Mouse (Mus musculus) urinary bladder, postnatal 4 days (tissue): ENCODE data around the gene Dctn3.

Experiments
- DNase-seq, 2 experiments: peaks; one replicate each; pipeline ENCODE4 v3.0.0; 2021 to 2022; ENCODE audit warnings: low spot score in 2 of 2

The Dctn3 gene

GRCm38 (mm10) chr4:41671963-41672480, 50.9 kb downstream of the Dctn3 start:
- no peak for DNase-seq

DNA sequence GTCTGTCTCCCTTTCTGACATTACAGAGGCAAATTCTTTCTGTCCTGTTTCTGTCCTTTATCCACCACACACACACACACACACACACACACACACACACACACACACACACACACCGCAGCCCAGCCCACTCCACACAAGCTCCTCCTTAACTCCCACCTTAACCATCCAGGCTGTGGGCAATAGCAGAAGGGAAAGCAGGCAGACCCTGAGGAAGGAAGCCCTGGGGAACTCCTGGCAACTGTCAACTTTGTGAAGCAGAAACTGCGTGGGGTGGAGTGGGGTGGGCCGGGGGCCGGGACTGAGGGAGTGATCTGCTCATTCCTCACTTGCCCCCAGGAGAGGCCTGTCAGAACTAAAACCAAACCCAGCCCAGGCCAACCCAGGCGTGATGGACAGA, 51.5 kb downstream of the Dctn3 start:
- no peak for DNase-seq

DNA sequence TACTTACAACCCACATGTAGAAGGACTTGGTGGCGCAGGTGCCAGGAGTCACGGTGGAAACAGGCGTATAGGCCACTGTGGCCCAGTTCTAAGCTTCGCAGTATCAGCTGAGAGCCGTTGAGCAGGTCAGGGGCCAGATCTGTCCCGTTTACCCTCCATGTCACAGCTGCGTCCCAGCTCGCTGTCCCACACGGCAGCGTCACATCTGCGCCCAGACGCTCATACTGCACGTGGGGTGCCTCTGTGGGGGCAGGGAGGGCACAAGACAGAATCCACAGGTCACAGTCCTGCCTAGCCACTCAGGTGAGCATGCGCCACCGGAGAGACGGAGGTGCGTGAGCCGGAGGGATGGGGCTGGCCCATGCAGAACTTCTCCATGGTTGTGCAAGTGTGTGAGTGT, 52.1 kb downstream of the Dctn3 start:
- no peak for DNase-seq

GRCm38 (mm10) chr4:41666646-41667045, 56.3 kb downstream of the Dctn3 start:
- DNase-seq: no peak

DNA sequence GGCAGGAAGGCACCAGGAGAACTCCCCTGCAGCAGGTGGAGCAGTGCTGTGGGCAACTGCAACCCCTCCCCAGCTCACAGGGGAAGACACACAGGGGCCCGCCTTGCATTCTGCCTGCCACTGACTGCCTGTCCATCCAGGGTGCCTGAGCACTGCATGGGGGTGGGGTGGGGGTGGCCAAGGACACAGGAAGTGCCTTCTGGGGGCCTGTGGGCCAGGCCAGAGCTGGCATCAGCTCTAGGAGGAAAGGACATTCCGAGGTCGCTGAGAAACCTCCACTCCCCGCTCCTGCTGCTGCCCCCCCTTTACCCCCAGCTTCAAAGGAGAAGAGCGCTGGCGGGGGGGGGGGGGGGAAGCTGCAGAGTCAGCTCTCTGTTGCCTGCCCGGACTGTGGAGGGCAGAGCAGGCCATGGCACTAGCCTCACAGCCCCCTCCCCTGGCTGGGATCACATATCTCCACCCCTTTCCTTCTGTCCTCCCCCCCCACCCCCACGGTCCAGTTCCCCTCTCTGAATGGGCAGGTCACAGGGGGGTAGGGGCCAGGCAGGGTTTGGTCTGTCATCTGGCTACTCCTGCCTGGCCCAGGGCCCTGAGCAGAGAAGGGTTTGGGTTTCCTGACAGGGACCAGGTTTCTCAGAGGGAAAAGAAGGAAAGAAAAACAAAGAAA, 57.8 kb downstream of the Dctn3 start:
- DNase-seq: no peak
